Mouse (Mus musculus) hindbrain, embryonic 15.5 days (tissue): ENCODE measurements at regions not wholly inside any gene's neighbourhood (a gene's known extent, or its start where the extent isn't known, plus 50 kb on each side); places are given as distances from the start of the nearest gene placed in this dataset.
"Not testable (repeated sequence)": the region's sequence is repeated elsewhere in the genome, so short reads cannot be mapped to it uniquely, and the experiment has no call there.

ENCODE experiments used
- ATAC-seq: fragments of 200-750 bp; cut with Nextera tagmentation; 2 replicates; pipeline ENCODE4 v1.8.0; 2017; ENCODE audit warnings: low read depth, moderate number of reproducible peaks, moderate TSS enrichment; ENCODE audit not compliant: low FRiP score
- H3K27ac ChIP-seq: fragments of 300-500 bp; sonication (generic); replicated peaks from 2 replicates; pipeline ENCODE4 v1.5.1; 2015; ENCODE audit warnings: mild to moderate bottlenecking, inconsistent platforms
- H3K27me3 ChIP-seq: fragments of 300-500 bp; sonication (generic); 2 replicates; pipeline ENCODE4 v1.6.1; 2015; ENCODE audit warnings: control low read depth, inconsistent platforms
- H3K36me3 ChIP-seq: fragments of 300-500 bp; sonication (generic); 2 replicates; pipeline ENCODE4 v1.6.1; 2015; ENCODE audit warnings: control low read depth, inconsistent platforms
- H3K4me1 ChIP-seq: fragments of 300-500 bp; sonication (generic); replicated peaks from 2 replicates; pipeline ENCODE4 v1.6.1; 2015; ENCODE audit warnings: control low read depth, inconsistent platforms
- H3K4me2 ChIP-seq: fragments of 300-500 bp; sonication (generic); 2 replicates; pipeline ENCODE4 v1.6.1; 2015; ENCODE audit warnings: moderate library complexity, mild to moderate bottlenecking, inconsistent platforms
- H3K4me3 ChIP-seq: fragments of 300-500 bp; sonication (generic); 2 replicates; pipeline ENCODE4 v1.5.1; 2015; ENCODE audit warnings: mild to moderate bottlenecking, inconsistent platforms
- H3K9ac ChIP-seq: fragments of 300-500 bp; sonication (generic); 2 replicates; pipeline ENCODE4 v1.6.1; 2015; ENCODE audit warnings: inconsistent platforms
- H3K9me3 ChIP-seq: fragments of 300-500 bp; sonication (generic); 2 replicates; pipeline ENCODE4 v1.6.1; 2016; ENCODE audit warnings: control low read depth, inconsistent platforms
- WGBS: fragments of 180-500 bp; shearing (Covaris S2); methylation state at CpG from one replicate; pipeline ENCODE4 v1.1.7; 2015; 5-methylcytosine and 5-hydroxymethylcytosine counted together

DNA sequence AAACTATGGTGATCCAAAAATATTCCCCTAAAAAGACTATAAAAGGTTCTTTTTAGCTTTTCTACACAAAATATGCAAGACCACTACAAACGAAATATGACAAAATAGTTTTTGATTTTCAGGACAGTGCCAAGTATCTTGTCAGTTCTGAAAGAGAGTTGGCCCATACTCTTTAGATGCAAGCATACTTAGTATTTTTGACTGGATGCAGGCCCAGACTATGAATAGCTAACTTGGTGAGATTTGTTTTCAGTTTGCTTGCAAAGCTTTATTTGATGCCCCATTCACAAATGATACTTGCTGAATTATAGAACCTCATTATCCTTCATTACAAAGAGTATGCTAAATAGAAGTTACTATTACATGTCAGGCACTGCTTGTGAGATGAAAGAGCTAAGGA is 258.8 kb downstream of the Casp12 start:
- Histone ChIP-seq H3K9me3 (no peaks in the 10 kb centered on the region), H3K27me3 (no peaks in the 10 kb centered on the region), H3K4me1 (no peaks in the 10 kb centered on the region), H3K9ac (no peak overlapping the region), H3K4me2 (no peak overlapping the region), H3K4me3 (no peak overlapping the region), H3K36me3 (no peaks in the 10 kb centered on the region), H3K27ac (no peak overlapping the region)
- ATAC-seq, result no peak
- 55% methylated on average over 1 of the region's 1 CpGs for WGBS

- no peak overlapping the region for H3K4me3 ChIP-seq
- no peaks in the 10 kb centered on the region for H3K27me3 ChIP-seq
- H3K9ac ChIP-seq, result no peak overlapping the region
- H3K36me3 ChIP-seq, result no peaks in the 10 kb centered on the region
- no peak overlapping the region for H3K27ac ChIP-seq
- ATAC-seq, result no peak
- H3K9me3 ChIP-seq, result no peaks in the 10 kb centered on the region
- no peaks in the 10 kb centered on the region for H3K4me1 ChIP-seq
- no peak overlapping the region for H3K4me2 ChIP-seq
Measured at GRCm38 (mm10) chr9:5605015-5605414, 259.8 kb downstream of the Casp12 start.

GRCm38 (mm10) chr9:5616725-5617124 is 271.5 kb downstream of the Casp12 start:
- Histone ChIP-seq H3K4me2 (no peak overlapping the region), H3K9me3 (no peaks in the 10 kb centered on the region), H3K9ac (no peak overlapping the region), H3K4me1 (no peaks in the 10 kb centered on the region), H3K36me3 (no peaks in the 10 kb centered on the region), H3K27ac (no peak overlapping the region), H3K4me3 (no peak overlapping the region), H3K27me3 (no peaks in the 10 kb centered on the region)
- WGBS, result 96% methylated on average over 17 of the region's 17 CpGs
- no peak for ATAC-seq

DNA sequence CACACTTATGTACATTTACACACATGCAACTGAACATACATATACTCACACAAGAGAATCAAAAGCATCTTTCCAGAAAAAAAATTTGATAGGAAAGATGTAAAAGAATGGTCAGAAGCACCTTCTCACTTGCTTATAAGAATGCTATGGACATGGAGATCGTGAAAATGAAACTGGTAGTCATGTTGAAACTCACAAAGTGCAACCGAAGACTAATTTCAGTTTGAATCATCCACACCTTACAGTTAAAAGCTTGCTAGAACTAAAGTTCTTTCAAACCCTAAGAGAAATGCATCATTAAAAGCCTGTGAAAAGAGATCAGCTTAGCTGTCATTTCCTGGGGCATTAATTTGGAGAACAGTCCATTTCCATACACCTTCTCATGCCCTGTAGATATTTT is 278.2 kb downstream of the Casp12 start:
- Histone ChIP-seq H3K4me1 (no peaks in the 10 kb centered on the region), H3K9me3 (no peaks in the 10 kb centered on the region), H3K36me3 (no peaks in the 10 kb centered on the region), H3K4me3 (no peak overlapping the region), H3K4me2 (no peak overlapping the region), H3K27me3 (no peaks in the 10 kb centered on the region), H3K27ac (no peak overlapping the region), H3K9ac (no peak overlapping the region)
- no peak for ATAC-seq
- 82% methylated on average over 2 of the region's 2 CpGs for WGBS

GRCm38 (mm10) chr9:5627521-5627920 is 282.3 kb downstream of the Casp12 start:
- ATAC-seq, result no peak
- Histone ChIP-seq H3K27me3 (no peaks in the 10 kb centered on the region), H3K9ac (no peak overlapping the region), H3K27ac (no peak overlapping the region), H3K9me3 (no peaks in the 10 kb centered on the region), H3K4me2 (no peak overlapping the region), H3K4me1 (no peaks in the 10 kb centered on the region), H3K36me3 (no peaks in the 10 kb centered on the region), H3K4me3 (no peak overlapping the region)
- WGBS, result 75% methylated on average over 1 of the region's 1 CpGs

- Histone ChIP-seq H3K4me2 (no peak overlapping the region), H3K4me1 (no peaks in the 10 kb centered on the region), H3K4me3 (no peak overlapping the region), H3K27ac (no peak overlapping the region; the same call in 1 of the 2 replicates), H3K9me3 (no peaks in the 10 kb centered on the region), H3K36me3 (no peaks in the 10 kb centered on the region), H3K9ac (no peak overlapping the region), H3K27me3 (no peaks in the 10 kb centered on the region)
- ATAC-seq, result no peak
- 51% methylated on average over 3 of the region's 3 CpGs for WGBS
Measured at GRCm38 (mm10) chr9:5634461-5634953, 289.3 kb downstream of the Casp12 start.

GRCm38 (mm10) chr9:5634969-5635368 is 289.7 kb downstream of the Casp12 start:
- no peak overlapping the region for H3K4me2 ChIP-seq
- ATAC-seq, result peak; percentile 63
- no peaks in the 10 kb centered on the region for H3K4me1 ChIP-seq
- no peaks in the 10 kb centered on the region for H3K9me3 ChIP-seq
- no peaks in the 10 kb centered on the region for H3K36me3 ChIP-seq
- no peaks in the 10 kb centered on the region for H3K27me3 ChIP-seq
- no peak overlapping the region; the same call in 1 of the 2 replicates for H3K27ac ChIP-seq
- H3K9ac ChIP-seq, result no peak overlapping the region
- H3K4me3 ChIP-seq, result no peak overlapping the region
- 35% methylated on average over 1 of the region's 1 CpGs for WGBS

GRCm38 (mm10) chr9:5663886-5664285 is 318.7 kb downstream of the Casp12 start:
- Histone ChIP-seq H3K4me2 (no peak overlapping the region), H3K27me3 (no peaks in the 10 kb centered on the region), H3K36me3 (no peaks in the 10 kb centered on the region), H3K27ac (no peak overlapping the region), H3K9me3 (no peaks in the 10 kb centered on the region), H3K4me1 (no peaks in the 10 kb centered on the region), H3K9ac (no peak overlapping the region), H3K4me3 (no peak overlapping the region)
- ATAC-seq, result no peak
- 86% methylated on average over 7 of the region's 7 CpGs for WGBS

DNA sequence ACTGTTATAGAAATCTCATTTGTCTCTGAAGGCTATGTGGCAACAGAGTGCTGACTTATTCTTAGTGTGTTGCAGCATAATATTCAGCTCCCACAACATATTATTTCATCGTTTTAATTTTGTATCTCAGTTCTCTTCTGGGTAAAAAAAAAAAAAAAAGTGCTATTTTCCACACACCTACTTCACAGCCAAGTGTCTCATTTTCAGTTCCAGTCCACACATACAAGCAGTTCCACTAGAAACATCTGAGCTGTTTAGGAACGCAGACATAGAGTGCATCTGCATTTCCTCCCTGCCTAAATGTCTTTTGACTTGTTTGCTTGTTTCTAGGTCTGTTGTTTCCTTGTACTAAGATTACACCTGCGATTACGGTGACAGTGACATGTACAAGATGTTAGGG is 328.3 kb downstream of the Casp12 start:
- Histone ChIP-seq H3K4me3 (no peak overlapping the region), H3K27ac (no peak overlapping the region), H3K4me2 (no peak overlapping the region), H3K9me3 (no peaks in the 10 kb centered on the region), H3K4me1 (no peaks in the 10 kb centered on the region), H3K9ac (no peak overlapping the region), H3K36me3 (no peaks in the 10 kb centered on the region), H3K27me3 (no peaks in the 10 kb centered on the region)
- WGBS, result 92% methylated on average over 4 of the region's 4 CpGs
- no peak for ATAC-seq

DNA sequence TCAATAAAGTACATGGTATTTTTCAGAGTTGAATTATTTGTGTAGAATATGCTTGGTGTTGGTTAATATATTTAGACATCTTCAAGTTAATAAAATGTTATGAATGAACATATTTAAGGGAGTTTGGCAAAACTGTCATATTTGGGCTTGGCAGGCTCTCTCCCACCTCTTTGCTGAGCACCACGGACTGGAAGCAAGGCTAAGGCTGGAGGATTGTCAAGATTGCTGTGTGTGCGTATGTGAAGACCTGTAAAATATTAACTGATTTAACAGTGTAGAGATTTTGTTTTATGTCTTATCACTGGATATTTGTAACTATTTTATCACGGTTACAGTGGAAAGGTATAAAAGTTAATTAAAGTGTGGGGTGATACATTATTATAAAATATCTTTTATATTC is 363.3 kb downstream of the Casp12 start:
- Histone ChIP-seq H3K4me1 (no peaks in the 10 kb centered on the region), H3K36me3 (no peaks in the 10 kb centered on the region), H3K27me3 (no peaks in the 10 kb centered on the region), H3K9ac (no peak overlapping the region), H3K4me3 (no peak overlapping the region), H3K27ac (no peak overlapping the region), H3K9me3 (no peaks in the 10 kb centered on the region), H3K4me2 (no peak overlapping the region)
- WGBS, result 81% methylated on average over 3 of the region's 3 CpGs
- ATAC-seq, result no peak

DNA sequence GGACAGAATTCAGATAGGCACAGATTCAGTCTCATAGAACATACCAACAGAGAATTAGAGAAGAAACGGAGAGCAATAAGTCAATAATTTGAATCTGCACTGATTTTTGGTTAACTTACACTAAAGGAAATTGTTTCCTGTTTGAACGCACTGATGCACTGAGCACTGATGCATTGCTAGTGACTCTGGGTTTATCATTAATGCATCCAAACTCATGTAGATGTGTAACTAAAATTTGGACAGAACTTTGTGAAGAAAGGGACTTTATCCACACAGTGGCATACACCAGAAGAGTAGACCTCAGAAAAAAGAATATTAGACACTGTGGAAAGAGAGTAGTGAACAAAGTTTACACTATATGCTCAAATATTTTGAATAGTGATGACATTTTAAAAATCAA is 364.2 kb downstream of the Casp12 start:
- Histone ChIP-seq H3K4me3 (no peak overlapping the region), H3K4me1 (no peaks in the 10 kb centered on the region), H3K9ac (no peak overlapping the region), H3K36me3 (no peaks in the 10 kb centered on the region), H3K27ac (no peak overlapping the region), H3K27me3 (no peaks in the 10 kb centered on the region), H3K4me2 (no peak overlapping the region), H3K9me3 (no peaks in the 10 kb centered on the region)
- WGBS, result 63% methylated on average over 2 of the region's 2 CpGs
- ATAC-seq, result no peak

DNA sequence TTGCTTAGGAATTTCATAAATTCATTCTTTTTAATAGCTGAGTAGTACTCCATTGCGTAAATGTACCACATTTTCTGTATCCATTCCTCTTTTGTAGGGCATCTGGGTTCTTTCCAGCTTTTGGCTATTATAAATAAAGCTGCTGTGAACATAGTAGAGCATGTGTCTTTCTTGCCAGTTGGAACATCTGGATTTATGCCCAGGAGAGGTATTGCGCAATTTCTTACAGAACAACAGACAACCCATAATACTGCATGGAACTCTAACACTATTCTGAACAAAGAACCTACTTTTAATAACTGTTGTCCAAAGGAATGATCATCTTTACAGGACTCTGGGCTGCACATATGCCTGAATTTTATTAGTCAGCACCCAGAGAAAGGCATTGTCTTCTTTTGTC is 373.4 kb downstream of the Casp12 start:
- not testable (repeated sequence) for H3K9ac ChIP-seq

GRCm38 (mm10) chr9:5728843-5729242 is 383.6 kb downstream of the Casp12 start:
- Histone ChIP-seq H3K4me3 (no peak overlapping the region), H3K4me1 (no peaks in the 10 kb centered on the region), H3K4me2 (no peak overlapping the region), H3K9ac (no peak overlapping the region), H3K27ac (no peak overlapping the region), H3K9me3 (no peaks in the 10 kb centered on the region), H3K27me3 (no peaks in the 10 kb centered on the region), H3K36me3 (no peaks in the 10 kb centered on the region)
- ATAC-seq, result no peak

More for the DNA sequence above, 373.4 kb downstream of the Casp12 start:
- H3K4me2 ChIP-seq, H3K4me3 ChIP-seq, H3K27ac ChIP-seq, H3K36me3 ChIP-seq, ATAC-seq, H3K4me1 ChIP-seq, H3K27me3 ChIP-seq, H3K9me3 ChIP-seq: not testable (repeated sequence)
- 95% methylated on average over 2 of the region's 2 CpGs for WGBS
